Mouse (Mus musculus) intestine, embryonic 14.5 days (tissue): ENCODE measurements around the gene Dok4. TPM values are rescaled to one million over a fixed set of nuclear protein-coding genes. Genes with fewer than 3 reads are reported as not detected.

Source experiments
- polyA plus RNA-seq: library from polyadenylated mRNA; unstranded; fragments of >200 nt; fragmentation: Nextera tagmentation; extraction: Ambion mirVana; gene quantifications from 2 replicates; pipeline ENCODE4 v1.2.1, GENCODE M21; 2014

Dok4 gene
- polyA plus RNA-seq, 1 experiment from 2014 or later: 27.7 TPM

Other genes with a start within 250 kb of the Dok4 start
- gene Arl2bp, start 209.7 kb downstream of the Dok4 start, polyA plus RNA-seq: 53.5 and 61.0 TPM in 2 replicates
- gene Pllp, start 180.1 kb downstream of the Dok4 start, polyA plus RNA-seq: 41.0 and 45.1 TPM in 2 replicates
- gene Ccl22, start 130.7 kb downstream of the Dok4 start, polyA plus RNA-seq: not detected in 2 replicates
- 7.2 and 10.8 TPM in 2 replicates for gene Cx3cl1, start 104.3 kb downstream of the Dok4 start, polyA plus RNA-seq
- not detected in 2 replicates for gene Ccl17, start 65.9 kb downstream of the Dok4 start, polyA plus RNA-seq
- gene Coq9, start 38.0 kb downstream of the Dok4 start, polyA plus RNA-seq: 81.6 and 83.4 TPM in 2 replicates
- gene Ciapin1, start 38.0 kb downstream of the Dok4 start, polyA plus RNA-seq: 94.9 and 102 TPM in 2 replicates
- gene Polr2c, start 18.9 kb downstream of the Dok4 start, polyA plus RNA-seq: 160 and 171 TPM in 2 replicates
- gene Ccdc102a, start 41.8 kb upstream of the Dok4 start, polyA plus RNA-seq: 27.5 and 28.2 TPM in 2 replicates
- 1.4 and 2.0 TPM in 2 replicates for gene Adgrg5, start 47.4 kb upstream of the Dok4 start, polyA plus RNA-seq
- gene Adgrg1, start 98.4 kb upstream of the Dok4 start, polyA plus RNA-seq: 23.6 and 26.5 TPM in 2 replicates
- gene Adgrg3, start 141.4 kb upstream of the Dok4 start, polyA plus RNA-seq: 3.2 and 3.6 TPM in 2 replicates
- gene Drc7, start 178.8 kb upstream of the Dok4 start, polyA plus RNA-seq: not detected in 2 replicates
- gene Katnb1, start 204.9 kb upstream of the Dok4 start, polyA plus RNA-seq: 18.5 and 20.5 TPM in 2 replicates